Mouse (Mus musculus) liver (tissue): Measurements from ENCODE around the gene En1.

ENCODE experiments used
- DNase-seq: peaks from one replicate; pipeline ENCODE4 v3.0.0-alpha.2; 2020; ENCODE audit warnings: mixed read lengths

The En1 gene

GRCm38 (mm10) chr1:120602031-120602730 is at the start of gene En1:
TSS of gene En1 (plus strand) at chr1:120602418.
- peak; percentile 45 for DNase-seq

GRCm38 (mm10) chr1:120556926-120557846 is 45.0 kb upstream of the En1 start:
- DNase-seq: no peak

GRCm38 (mm10) chr1:120558341-120559285 is 43.6 kb upstream of the En1 start:
- DNase-seq: no peak

- DNase-seq: no peak
Observed at GRCm38 (mm10) chr1:120559911-120560310, 42.3 kb upstream of the En1 start.

GRCm38 (mm10) chr1:120581306-120581705 is 20.9 kb upstream of the En1 start:
- DNase-seq: no peak

GRCm38 (mm10) chr1:120585481-120585880 is 16.7 kb upstream of the En1 start:
- DNase-seq: no peak

- peak; percentile 46 for DNase-seq
Observed at GRCm38 (mm10) chr1:120586500-120587110, 15.6 kb upstream of the En1 start.

GRCm38 (mm10) chr1:120587431-120587830 is 14.8 kb upstream of the En1 start:
- no peak for DNase-seq

GRCm38 (mm10) chr1:120587960-120588359 is 14.3 kb upstream of the En1 start:
- DNase-seq: no peak

GRCm38 (mm10) chr1:120588362-120589027 is 13.7 kb upstream of the En1 start:
- DNase-seq: no peak

GRCm38 (mm10) chr1:120593236-120593919 is 8.8 kb upstream of the En1 start:
- DNase-seq: no peak

- no peak for DNase-seq
Observed at GRCm38 (mm10) chr1:120594603-120595002, 7.6 kb upstream of the En1 start.

- no peak for DNase-seq
Observed at GRCm38 (mm10) chr1:120595471-120596240, 6.6 kb upstream of the En1 start.

- peak; percentile 10 for DNase-seq
Observed at GRCm38 (mm10) chr1:120596319-120596718, 5.9 kb upstream of the En1 start.

GRCm38 (mm10) chr1:120596784-120597183 is 5.4 kb upstream of the En1 start:
- DNase-seq: no peak

GRCm38 (mm10) chr1:120597271-120597670 is 4.9 kb upstream of the En1 start:
- no peak for DNase-seq

- no peak for DNase-seq
Observed at GRCm38 (mm10) chr1:120598196-120598940, 3.9 kb upstream of the En1 start.

GRCm38 (mm10) chr1:120599321-120600148 is 2.7 kb upstream of the En1 start:
- no peak for DNase-seq

GRCm38 (mm10) chr1:120600149-120600445 is 2.1 kb upstream of the En1 start:
- no peak for DNase-seq
